Mouse (Mus musculus): ENCODE measurements around the gene Arnt2. TPM values are rescaled to one million over a fixed set of nuclear protein-coding genes. Genes with fewer than 3 reads are reported as not detected.

Arnt2 gene
- polyA plus RNA-seq, 1 experiment, result 2.5 TPM

DNA sequence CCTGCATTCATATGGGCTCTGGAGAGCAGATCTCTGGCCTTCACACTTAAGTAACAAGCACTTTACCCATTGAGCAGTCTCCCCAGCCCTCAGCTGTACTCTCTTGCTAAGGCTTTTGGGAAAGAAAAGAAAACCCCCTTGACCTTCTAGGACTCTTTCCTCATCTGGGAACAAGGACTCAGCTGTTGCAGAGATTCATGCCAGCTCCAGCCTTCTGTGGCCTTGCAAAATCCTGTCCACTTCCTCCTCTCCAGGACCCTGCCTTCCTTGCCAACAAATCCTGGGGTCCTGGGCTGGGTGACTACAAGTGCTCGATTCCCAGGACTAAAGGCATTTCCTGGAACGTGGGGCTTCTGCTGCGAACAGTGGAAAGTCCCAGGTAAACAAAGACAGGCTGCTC, 169.6 kb downstream of the Arnt2 start:
- H3K4me3 ChIP-seq (replicated peaks; ENCODE audit: control insufficient read depth, low read depth, low read length), result no peak overlapping the region
- TF ChIP-seq CTCF (IDR thresholded peaks at IDR 0.05; ENCODE audit: control insufficient read depth, insufficient read depth, low read length) (no peak), POLR2A (IDR thresholded peaks at IDR 0.05; ENCODE audit: borderline replicate concordance, control insufficient read depth, low read depth, low read length) (no peak)
- H3K27ac ChIP-seq (ENCODE audit: control insufficient read depth, insufficient read depth, low read depth, low read length, poor library complexity), result no peak overlapping the region
- WGBS, result 55% methylated on average over 3 of the region's 3 CpGs
- no peaks in the 10 kb centered on the region for H3K4me1 ChIP-seq (ENCODE audit: control insufficient read depth, insufficient read depth, low read length)

DNA sequence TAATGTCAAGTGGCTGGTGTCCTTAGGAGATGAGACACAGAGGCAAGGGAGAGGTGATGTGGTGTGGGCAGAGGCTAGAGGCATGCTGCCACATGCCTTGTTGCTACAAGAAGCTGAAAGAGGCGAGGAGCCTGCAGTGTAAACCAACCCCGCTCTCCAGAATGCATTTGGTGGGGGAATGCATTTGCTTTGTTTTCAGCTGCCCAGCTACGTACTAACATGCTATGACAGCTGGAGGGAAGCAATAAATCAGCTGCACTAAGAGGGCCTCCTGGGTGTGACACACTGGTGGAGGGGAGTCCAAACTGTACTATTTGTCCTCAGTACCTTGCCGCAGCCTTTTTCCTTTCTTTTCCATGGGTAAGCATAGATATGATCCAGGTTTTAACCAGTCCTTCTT, 172.3 kb downstream of the Arnt2 start:
- H3K4me3 ChIP-seq (replicated peaks; ENCODE audit: control insufficient read depth, low read depth, low read length), result no peak overlapping the region
- WGBS, result 51% methylated on average over 4 of the region's 4 CpGs
- no peaks in the 10 kb centered on the region for H3K4me1 ChIP-seq (ENCODE audit: control insufficient read depth, insufficient read depth, low read length)
- H3K27ac ChIP-seq (ENCODE audit: control insufficient read depth, insufficient read depth, low read depth, low read length, poor library complexity), result no peak overlapping the region
- TF ChIP-seq POLR2A (IDR thresholded peaks at IDR 0.05; ENCODE audit: borderline replicate concordance, control insufficient read depth, low read depth, low read length) (no peak), CTCF (IDR thresholded peaks at IDR 0.05; ENCODE audit: control insufficient read depth, insufficient read depth, low read length) (no peak)

DNA sequence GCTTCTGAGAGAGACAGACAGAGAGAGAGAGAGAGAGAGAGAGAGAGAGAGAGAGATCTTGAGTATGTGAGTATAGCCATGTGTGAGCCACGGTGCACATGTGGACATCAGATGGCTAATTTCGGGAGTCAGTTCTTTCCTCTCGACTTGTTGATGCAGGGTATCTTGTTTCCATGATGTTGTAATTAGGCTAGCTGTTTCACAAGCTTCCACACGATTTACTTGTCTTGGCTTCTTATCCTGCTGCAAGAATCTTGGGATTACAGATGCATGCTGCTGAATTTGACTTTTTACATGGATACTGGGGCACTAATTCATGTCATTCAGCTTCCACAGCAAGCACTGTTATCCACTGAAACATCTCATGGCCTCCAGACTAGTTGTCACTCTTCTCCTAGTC, 178.6 kb downstream of the Arnt2 start:
- Histone ChIP-seq H3K4me1 (ENCODE audit: control insufficient read depth, insufficient read depth, low read length) (no peaks in the 10 kb centered on the region), H3K4me3 (replicated peaks; ENCODE audit: control insufficient read depth, low read depth, low read length) (no peak overlapping the region), H3K27ac (ENCODE audit: control insufficient read depth, insufficient read depth, low read depth, low read length, poor library complexity) (no peak overlapping the region)
- TF ChIP-seq CTCF (IDR thresholded peaks at IDR 0.05; ENCODE audit: control insufficient read depth, insufficient read depth, low read length), result no peak
- no peak for TF ChIP-seq POLR2A (IDR thresholded peaks at IDR 0.05; ENCODE audit: borderline replicate concordance, control insufficient read depth, low read depth, low read length)
- 63% methylated on average over 4 of the region's 4 CpGs for WGBS

DNA sequence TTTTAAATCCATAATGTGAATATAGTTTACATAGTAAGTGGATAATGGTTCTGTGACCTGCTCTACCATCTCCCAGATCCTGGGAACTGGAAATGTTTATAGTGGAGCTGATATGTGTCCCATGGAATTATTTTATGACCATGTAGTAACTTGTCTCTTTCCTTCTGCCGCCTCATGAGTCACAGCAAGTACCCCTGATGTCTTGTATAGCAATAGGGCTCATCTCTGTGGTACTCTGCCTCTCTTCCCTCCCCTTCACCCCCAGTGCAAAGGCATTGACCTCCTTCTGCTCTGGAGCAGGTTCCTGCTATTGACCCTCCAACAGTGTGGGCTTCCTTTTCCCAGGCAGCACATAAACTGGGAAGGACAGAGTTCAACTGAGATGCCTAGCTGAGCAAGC, 182.3 kb downstream of the Arnt2 start:
- Histone ChIP-seq H3K27ac (ENCODE audit: control insufficient read depth, insufficient read depth, low read depth, low read length, poor library complexity) (no peak overlapping the region), H3K4me1 (ENCODE audit: control insufficient read depth, insufficient read depth, low read length) (no peaks in the 10 kb centered on the region), H3K4me3 (replicated peaks; ENCODE audit: control insufficient read depth, low read depth, low read length) (no peak overlapping the region)
- WGBS, result 55% methylated on average over 1 of the region's 1 CpGs
- TF ChIP-seq POLR2A (IDR thresholded peaks at IDR 0.05; ENCODE audit: borderline replicate concordance, control insufficient read depth, low read depth, low read length), result no peak
- TF ChIP-seq CTCF (IDR thresholded peaks at IDR 0.05; ENCODE audit: control insufficient read depth, insufficient read depth, low read length), result no peak

DNA sequence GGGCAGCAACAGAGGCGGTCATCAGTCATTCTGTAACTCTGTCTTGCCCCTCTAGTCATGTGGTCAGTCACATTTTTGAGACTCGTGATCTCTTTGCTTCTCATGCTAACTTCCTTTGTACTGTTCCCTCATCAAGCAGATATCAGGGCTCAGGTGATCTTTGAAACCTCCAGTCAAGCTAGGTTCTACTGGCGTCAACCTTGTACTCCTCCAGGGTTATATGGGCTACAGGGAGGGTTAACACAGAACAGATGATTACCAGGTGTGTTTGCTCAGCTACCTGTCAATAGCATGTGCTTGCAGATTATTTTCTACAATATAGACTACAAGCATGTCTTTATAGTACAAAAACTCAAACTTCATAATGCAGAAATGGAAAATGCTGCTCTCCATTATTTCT, 183.1 kb downstream of the Arnt2 start:
- 72% methylated on average over 3 of the region's 3 CpGs for WGBS
- no peak for TF ChIP-seq POLR2A (IDR thresholded peaks at IDR 0.05; ENCODE audit: borderline replicate concordance, control insufficient read depth, low read depth, low read length)
- TF ChIP-seq CTCF (IDR thresholded peaks at IDR 0.05; ENCODE audit: control insufficient read depth, insufficient read depth, low read length), result no peak
- H3K27ac ChIP-seq (ENCODE audit: control insufficient read depth, insufficient read depth, low read depth, low read length, poor library complexity), result no peak overlapping the region
- H3K4me3 ChIP-seq (replicated peaks; ENCODE audit: control insufficient read depth, low read depth, low read length), result no peak overlapping the region
- no peaks in the 10 kb centered on the region for H3K4me1 ChIP-seq (ENCODE audit: control insufficient read depth, insufficient read depth, low read length)

DNA sequence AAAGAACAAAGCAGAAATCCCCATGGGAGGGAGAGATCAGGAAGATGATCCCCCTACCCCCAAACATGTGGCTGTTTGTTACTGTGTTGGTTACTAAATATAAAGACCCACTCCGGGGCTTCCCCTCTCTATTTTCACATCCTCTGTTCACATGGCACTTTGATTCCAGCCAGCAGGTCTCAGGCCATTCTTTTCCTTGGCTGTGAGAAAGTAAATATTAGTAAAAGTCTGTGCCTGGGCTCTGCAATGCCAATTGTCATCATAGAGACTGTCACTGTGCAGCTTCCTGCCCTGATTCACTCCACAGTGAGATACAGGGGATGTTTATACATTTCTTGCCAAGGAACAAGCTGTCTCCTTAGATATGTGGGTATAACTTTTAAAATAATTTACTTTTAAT, 197.9 kb downstream of the Arnt2 start:
- TF ChIP-seq POLR2A (IDR thresholded peaks at IDR 0.05; ENCODE audit: borderline replicate concordance, control insufficient read depth, low read depth, low read length), result no peak
- TF ChIP-seq CTCF (IDR thresholded peaks at IDR 0.05; ENCODE audit: control insufficient read depth, insufficient read depth, low read length), result no peak
- 21% methylated on average over 1 of the region's 1 CpGs for WGBS
- Histone ChIP-seq H3K4me1 (ENCODE audit: control insufficient read depth, insufficient read depth, low read length) (no peaks in the 10 kb centered on the region; the same call in 1 of the 2 replicates), H3K4me3 (replicated peaks; ENCODE audit: control insufficient read depth, low read depth, low read length) (no peak overlapping the region), H3K27ac (ENCODE audit: control insufficient read depth, insufficient read depth, low read depth, low read length, poor library complexity) (no peak overlapping the region)

DNA sequence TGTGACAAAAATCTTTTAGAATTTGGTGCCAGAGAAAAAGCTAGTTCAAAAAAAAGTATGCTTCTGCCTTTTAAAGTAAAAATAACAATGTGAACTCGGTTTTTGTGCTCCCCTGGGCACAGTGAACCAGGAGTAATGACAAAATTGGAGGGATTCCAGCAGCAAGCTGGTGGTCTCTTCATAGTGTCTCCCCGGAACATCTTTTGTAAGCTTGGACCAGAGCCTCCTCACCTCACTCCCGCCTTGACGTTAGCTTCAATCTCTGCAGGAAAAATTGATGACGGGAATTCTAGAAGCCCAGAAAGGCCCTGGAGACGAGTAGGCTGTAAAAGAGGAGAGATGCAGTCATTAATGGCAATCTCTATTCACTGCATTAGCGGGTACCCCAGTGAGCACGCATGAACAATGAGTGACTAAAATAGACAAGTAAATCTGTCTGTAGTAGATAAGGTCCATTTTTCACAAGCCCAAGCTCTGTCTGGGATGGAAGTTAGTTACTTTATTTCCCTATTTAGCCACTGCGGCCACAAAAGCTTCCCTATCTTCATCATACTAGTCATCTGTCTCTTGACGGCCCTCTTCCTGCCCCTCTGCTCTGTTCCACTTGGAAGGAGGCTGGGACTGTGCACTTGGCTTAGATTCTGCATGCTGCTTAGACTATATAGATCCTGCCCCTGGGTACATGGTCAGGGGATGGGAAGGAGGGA, 199.2 kb downstream of the Arnt2 start:
- WGBS, result 41% methylated on average over 10 of the region's 10 CpGs
- Histone ChIP-seq H3K4me3 (replicated peaks; ENCODE audit: control insufficient read depth, low read depth, low read length) (no peak overlapping the region), H3K27ac (ENCODE audit: control insufficient read depth, insufficient read depth, low read depth, low read length, poor library complexity) (no peak overlapping the region), H3K4me1 (ENCODE audit: control insufficient read depth, insufficient read depth, low read length) (no peaks in the 10 kb centered on the region; the same call in 1 of the 2 replicates)
- TF ChIP-seq CTCF (IDR thresholded peaks at IDR 0.05; ENCODE audit: control insufficient read depth, insufficient read depth, low read length), result no peak
- no peak for TF ChIP-seq POLR2A (IDR thresholded peaks at IDR 0.05; ENCODE audit: borderline replicate concordance, control insufficient read depth, low read depth, low read length)

DNA sequence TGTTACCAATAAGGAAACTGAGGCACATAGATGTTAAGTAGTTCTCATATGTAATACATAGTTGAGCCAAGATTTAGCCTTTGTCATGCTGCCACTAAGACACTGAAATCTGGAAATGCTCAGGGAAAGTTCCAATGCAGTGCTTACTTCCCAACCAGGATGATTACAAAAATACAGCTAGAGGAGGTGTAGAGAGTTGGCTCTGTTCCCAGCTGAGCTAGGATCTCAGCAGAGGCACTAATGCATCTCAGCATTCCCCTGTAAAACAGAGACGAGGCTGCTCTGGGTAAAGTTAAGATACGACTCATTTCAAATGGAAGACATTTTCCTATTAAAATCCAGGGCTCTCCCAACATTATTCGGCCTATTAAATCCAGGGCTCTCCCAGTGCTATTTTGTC, 206.0 kb downstream of the Arnt2 start:
- no peak overlapping the region for H3K27ac ChIP-seq (ENCODE audit: control insufficient read depth, insufficient read depth, low read depth, low read length, poor library complexity)
- H3K4me1 ChIP-seq (ENCODE audit: control insufficient read depth, insufficient read depth, low read length), result peaks cover 3% of the 10 kb centered on the region; the same call in 1 of the 2 replicates
- no peak for TF ChIP-seq POLR2A (IDR thresholded peaks at IDR 0.05; ENCODE audit: borderline replicate concordance, control insufficient read depth, low read depth, low read length)
- TF ChIP-seq CTCF (IDR thresholded peaks at IDR 0.05; ENCODE audit: control insufficient read depth, insufficient read depth, low read length), result no peak
- 78% methylated on average over 3 of the region's 3 CpGs for WGBS
- no peak overlapping the region for H3K4me3 ChIP-seq (replicated peaks; ENCODE audit: control insufficient read depth, low read depth, low read length)

Data from bone marrow, adult 2 months (tissue).